Mouse (Mus musculus) liver, adult (tissue): ENCODE results near the gene Sh3pxd2b.
"Not testable (repeated sequence)": the region's sequence is repeated elsewhere in the genome, so short reads cannot be mapped to it uniquely, and the experiment has no call there.

ENCODE experiments used
- GATA4 ChIP-seq: IDR thresholded peaks from 2 replicates; pipeline ENCODE4 v1.6.1; 2014; ENCODE audit warnings: mild to moderate bottlenecking, low read length; ENCODE audit not compliant: insufficient replicate concordance

Sh3pxd2b gene

DNA sequence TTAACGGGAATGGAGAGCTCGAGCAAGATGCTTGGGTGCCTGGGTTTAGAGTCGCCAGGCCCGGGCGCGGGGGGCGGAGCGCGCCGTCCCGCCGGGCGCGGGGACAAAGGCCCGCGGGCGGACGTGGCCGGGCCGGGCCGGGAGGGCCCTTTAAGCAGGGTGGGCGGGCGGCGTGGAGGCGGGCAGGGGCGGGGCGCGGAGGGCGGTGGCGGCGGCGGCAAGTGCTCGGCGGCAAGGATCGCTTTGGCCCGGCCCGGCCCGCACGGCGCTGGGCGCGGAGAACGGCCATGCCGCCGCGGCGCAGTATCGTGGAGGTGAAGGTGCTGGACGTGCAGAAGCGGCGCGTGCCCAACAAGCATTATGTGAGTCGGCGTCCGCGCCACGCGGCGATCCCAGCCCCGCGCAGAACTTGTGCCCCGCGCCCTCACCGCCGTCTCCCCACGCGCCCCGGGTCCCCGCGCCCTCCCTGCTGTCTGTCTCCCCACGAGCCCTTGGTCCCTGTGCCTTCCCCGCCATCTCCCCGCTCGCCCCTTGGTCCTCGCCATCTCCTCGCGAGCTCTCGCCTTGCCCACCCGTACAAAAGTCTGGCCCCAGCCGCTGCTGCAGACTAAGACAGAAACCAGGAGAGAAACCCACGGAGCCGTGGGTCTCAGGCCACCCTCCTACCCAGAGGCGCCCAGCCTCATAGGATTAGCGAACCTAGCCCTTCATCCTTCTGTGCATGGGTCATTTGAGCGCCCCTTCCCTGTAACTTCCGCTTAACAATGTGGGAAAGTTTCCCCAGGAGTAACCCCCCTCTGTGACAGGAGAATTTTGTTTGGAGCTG is at the start of gene Sh3pxd2b:
Sh3pxd2b (plus strand) TSS at position 214 of the 826 bp plus-strand sequence.
- no peak for TF ChIP-seq GATA4

- no peak for TF ChIP-seq GATA4
Observed at GRCm38 (mm10) chr11:32297866-32298531, 49.6 kb upstream of the Sh3pxd2b start.

- TF ChIP-seq GATA4 = no peak
Observed at GRCm38 (mm10) chr11:32298532-32298918, 49.1 kb upstream of the Sh3pxd2b start.

- TF ChIP-seq GATA4 = not testable (repeated sequence)
Observed at GRCm38 (mm10) chr11:32299865-32300264, 47.8 kb upstream of the Sh3pxd2b start, which contains the start of gene Hbq1a. Gene Hbq1a, plus strand, starts transcription at chr11:32300069.

DNA sequence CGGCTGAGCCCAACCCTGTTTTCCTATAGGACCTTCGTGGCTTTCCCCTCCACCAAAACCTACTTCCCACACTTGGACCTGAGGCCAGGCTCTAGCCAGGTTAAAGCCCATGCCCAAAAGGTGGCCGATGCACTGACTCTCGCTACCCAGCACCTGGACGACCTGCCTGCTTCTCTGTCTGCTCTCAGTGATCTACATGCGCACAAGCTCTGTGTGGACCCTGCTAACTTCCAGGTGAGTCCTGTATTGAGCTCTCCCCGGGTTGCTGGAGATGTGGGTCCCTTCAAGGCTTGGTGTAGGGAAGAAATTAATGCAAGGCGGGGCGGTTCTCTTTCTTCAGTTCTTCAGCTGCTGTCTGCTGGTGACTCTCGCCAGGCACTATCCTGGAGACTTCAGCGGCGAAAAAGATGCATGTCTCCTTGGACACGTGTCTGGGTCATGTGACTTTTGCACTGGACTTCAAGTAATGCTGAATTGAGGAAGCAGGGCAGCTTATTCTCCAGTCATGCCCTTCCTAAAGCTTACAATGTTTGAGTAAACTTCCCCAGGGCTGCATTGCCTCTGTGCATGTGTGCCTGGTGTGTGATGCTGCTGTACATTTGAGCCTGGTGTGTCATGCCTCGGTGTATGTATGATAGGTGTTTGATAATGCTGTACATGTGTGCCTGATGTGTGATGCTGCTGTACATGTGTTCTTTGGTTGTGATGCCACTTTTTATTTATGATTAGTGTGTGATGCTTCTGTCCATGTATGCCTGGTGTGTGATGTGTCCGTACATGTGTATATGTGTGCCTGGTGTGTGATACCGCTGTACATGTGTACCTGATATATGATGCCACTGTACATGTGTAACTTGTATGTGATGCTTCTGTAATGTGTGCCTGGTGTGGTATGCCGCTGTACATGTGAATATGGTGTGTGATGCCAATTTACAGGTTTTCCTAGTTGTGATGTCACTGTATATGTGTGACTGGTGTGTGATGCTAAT is 47.0 kb upstream of the Sh3pxd2b start:
- no peak for TF ChIP-seq GATA4

DNA sequence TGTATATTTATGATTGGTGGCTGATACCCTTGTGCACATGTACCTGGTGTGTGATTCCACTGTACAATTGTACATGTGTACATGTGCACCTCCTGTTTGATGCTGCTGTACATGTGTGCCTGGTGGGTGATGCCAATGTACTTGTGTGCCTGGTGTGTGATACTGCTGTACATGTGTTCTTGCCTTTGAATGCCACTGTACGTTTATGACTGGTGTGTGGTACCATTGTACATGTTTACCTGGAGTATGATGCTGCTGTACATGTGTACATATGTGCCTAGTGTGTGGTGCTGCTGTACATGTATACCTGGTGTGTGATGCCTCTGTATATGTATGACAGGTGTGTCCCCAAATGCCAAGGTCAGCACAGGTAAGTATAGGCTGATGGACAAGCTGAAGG is 46.1 kb upstream of the Sh3pxd2b start:
- no peak for TF ChIP-seq GATA4

DNA sequence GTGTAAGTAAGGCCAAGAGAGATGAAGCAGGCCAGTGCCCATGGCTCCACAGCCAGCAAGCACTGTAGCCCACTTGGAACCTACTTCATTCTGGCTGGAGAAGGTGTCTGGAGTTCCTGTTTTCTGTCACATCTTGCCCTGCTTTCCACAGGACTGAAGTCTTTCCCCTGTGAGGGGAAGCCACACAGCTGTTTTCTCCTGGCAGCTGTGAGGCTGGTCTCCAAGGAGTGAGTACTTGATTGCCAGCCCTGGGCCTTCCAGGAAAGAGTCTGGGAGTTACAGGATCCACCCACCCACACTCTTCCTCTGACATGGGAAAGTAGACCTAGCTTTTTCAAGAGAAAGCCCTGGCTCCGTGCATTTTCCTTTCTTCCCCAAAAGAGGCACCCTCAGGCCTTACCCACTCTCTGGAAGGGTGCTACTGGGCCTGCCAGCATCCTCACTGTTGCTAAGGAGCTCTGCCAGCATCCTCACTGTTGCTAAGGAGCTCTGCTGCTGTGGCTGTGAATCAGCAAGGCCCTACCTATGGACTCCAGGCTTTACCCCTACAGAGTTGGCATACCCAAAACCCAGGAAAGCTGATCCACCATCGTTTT is 44.7 kb upstream of the Sh3pxd2b start:
- TF ChIP-seq GATA4 = no peak

- TF ChIP-seq GATA4 = no peak
Observed at GRCm38 (mm10) chr11:32303455-32303854, 44.2 kb upstream of the Sh3pxd2b start.

DNA sequence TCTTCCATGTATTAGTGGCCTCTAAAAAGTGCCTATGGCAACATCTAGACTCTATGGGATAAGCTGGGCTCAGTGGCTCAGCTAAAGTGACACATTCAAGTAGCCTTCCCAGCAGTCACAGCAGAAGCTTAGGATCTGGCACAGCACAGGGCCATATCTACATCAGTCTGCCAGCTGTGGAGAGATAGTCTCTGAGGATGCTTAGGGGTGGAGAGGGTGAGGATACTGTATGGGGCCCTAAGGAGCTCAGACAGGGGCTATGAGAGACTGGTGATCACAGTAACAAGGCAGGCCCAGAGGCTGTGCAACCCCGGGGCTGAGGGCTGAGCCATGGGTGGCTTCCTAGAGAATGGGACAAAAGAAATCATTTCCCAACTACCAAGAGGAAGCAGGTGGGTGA is 40.6 kb upstream of the Sh3pxd2b start:
- TF ChIP-seq GATA4 = no peak

- no peak for TF ChIP-seq GATA4
Observed at GRCm38 (mm10) chr11:32309446-32309845, 38.2 kb upstream of the Sh3pxd2b start.

DNA sequence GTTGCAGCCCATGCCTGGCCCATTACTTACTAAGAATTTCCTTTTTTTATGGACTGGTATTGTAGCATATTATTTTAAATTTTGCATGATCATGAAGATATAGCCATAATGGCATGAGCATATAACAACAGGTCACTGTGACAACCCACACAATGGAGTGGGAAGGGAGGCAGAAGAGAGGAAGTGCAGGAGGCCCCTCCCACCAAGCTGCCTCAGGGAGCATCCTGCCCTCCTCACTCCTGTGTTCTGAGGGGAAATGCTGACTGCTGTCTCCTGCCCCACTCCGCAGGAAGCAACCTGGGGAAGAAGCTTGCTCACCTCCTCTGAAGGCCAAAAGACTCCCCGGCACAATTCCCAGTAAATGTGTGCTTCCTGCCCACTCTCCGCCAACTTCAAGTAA is 37.7 kb upstream of the Sh3pxd2b start:
- no peak for TF ChIP-seq GATA4

GRCm38 (mm10) chr11:32316009-32316408 is 31.6 kb upstream of the Sh3pxd2b start:
- TF ChIP-seq GATA4 = no peak

GRCm38 (mm10) chr11:32320507-32321195 is 27.0 kb upstream of the Sh3pxd2b start:
- no peak for TF ChIP-seq GATA4

- no peak for TF ChIP-seq GATA4
Observed at GRCm38 (mm10) chr11:32321196-32321565, 26.4 kb upstream of the Sh3pxd2b start.

GRCm38 (mm10) chr11:32324609-32325008 is 23.0 kb upstream of the Sh3pxd2b start:
- no peak for TF ChIP-seq GATA4

GRCm38 (mm10) chr11:32331075-32331474 is 16.5 kb upstream of the Sh3pxd2b start:
- no peak for TF ChIP-seq GATA4
